Mouse (Mus musculus): ENCODE data around the gene Lmna. TPM values are rescaled to one million over a fixed set of nuclear protein-coding genes. Genes with fewer than 3 reads are reported as not detected.
A peak's percentile ranks its signal among the peaks of the same experiment; 100 is the strongest.

The Lmna gene
- total and polyA plus RNA-seq, 2 experiments from 2014 or later: 59.7 to 61.1 TPM

GRCm38 (mm10) chr3:88476403-88476802 is 33.4 kb downstream of the Lmna start:
- ATAC-seq: no peak
- Histone ChIP-seq H3K36me3 (ENCODE audit: insufficient read depth, low read length) (no peaks in the 10 kb centered on the region), H3K27me3 (ENCODE audit: insufficient read depth, low read length) (no peaks in the 10 kb centered on the region), H3K4me3 (ENCODE audit: low read length) (no peak overlapping the region), H3K9ac (replicated peaks; ENCODE audit: low read length) (no peak overlapping the region), H3K4me1 (ENCODE audit: insufficient read depth, low read length) (no peaks in the 10 kb centered on the region), H3K27ac (no peak overlapping the region), H3K9me3 (ENCODE audit: low read length) (no peaks in the 10 kb centered on the region), H3K4me2 (ENCODE audit: low read depth, low read length) (no peak overlapping the region)
- WGBS: 73% methylated on average over 6 of the region's 6 CpGs
- no peak for TF ChIP-seq CTCF (IDR thresholded peaks at IDR 0.05; ENCODE audit: low read depth)
- DNase-seq (ENCODE audit: low spot score): no peak

DNA sequence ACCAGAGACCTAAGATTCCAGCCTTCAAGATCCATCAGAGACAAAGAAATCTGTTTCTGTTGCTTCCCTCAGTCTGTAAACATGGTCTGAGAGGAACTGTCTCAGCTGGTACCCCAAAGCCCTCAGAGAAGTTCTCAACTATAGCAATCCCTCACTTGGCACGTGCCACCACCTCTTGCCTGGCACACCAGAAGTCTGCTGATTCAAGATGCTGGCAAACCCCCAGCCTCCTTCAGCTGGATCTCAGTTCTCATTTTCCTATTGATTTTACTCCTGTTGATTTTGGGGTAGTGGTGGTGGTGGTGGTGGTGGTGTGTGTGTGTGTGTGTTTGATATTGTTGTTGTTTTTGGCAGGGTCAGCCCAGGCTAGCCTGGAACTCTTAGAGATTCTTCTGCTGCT is 36.2 kb downstream of the Lmna start:
- no peak overlapping the region for H3K4me2 ChIP-seq (ENCODE audit: low read depth, low read length)
- no peak overlapping the region for H3K27ac ChIP-seq
- ATAC-seq (no peak), DNase-seq (ENCODE audit: low spot score) (no peak)
- WGBS: 44% methylated on average over 1 of the region's 1 CpGs
- H3K9ac ChIP-seq (replicated peaks; ENCODE audit: low read length): no peak overlapping the region
- H3K4me1 ChIP-seq (ENCODE audit: insufficient read depth, low read length): no peaks in the 10 kb centered on the region
- no peak overlapping the region for H3K4me3 ChIP-seq (ENCODE audit: low read length)
- no peaks in the 10 kb centered on the region for H3K27me3 ChIP-seq (ENCODE audit: insufficient read depth, low read length)
- H3K9me3 ChIP-seq (ENCODE audit: low read length): no peaks in the 10 kb centered on the region
- TF ChIP-seq CTCF (IDR thresholded peaks at IDR 0.05; ENCODE audit: low read depth): no peak
- H3K36me3 ChIP-seq (ENCODE audit: insufficient read depth, low read length): no peaks in the 10 kb centered on the region

GRCm38 (mm10) chr3:88473020-88473419 is 36.7 kb downstream of the Lmna start:
- H3K27ac ChIP-seq: no peak overlapping the region
- no peak for TF ChIP-seq CTCF (IDR thresholded peaks at IDR 0.05; ENCODE audit: low read depth)
- no peaks in the 10 kb centered on the region for H3K36me3 ChIP-seq (ENCODE audit: insufficient read depth, low read length)
- H3K9me3 ChIP-seq (ENCODE audit: low read length): no peaks in the 10 kb centered on the region
- 17% methylated on average over 5 of the region's 5 CpGs for WGBS
- no peak overlapping the region for H3K9ac ChIP-seq (replicated peaks; ENCODE audit: low read length)
- no peaks in the 10 kb centered on the region for H3K27me3 ChIP-seq (ENCODE audit: insufficient read depth, low read length)
- no peak overlapping the region for H3K4me3 ChIP-seq (ENCODE audit: low read length)
- DNase-seq (ENCODE audit: low spot score) (peak; percentile 55), ATAC-seq (no peak)
- no peaks in the 10 kb centered on the region for H3K4me1 ChIP-seq (ENCODE audit: insufficient read depth, low read length)
- H3K4me2 ChIP-seq (ENCODE audit: low read depth, low read length): no peak overlapping the region

DNA sequence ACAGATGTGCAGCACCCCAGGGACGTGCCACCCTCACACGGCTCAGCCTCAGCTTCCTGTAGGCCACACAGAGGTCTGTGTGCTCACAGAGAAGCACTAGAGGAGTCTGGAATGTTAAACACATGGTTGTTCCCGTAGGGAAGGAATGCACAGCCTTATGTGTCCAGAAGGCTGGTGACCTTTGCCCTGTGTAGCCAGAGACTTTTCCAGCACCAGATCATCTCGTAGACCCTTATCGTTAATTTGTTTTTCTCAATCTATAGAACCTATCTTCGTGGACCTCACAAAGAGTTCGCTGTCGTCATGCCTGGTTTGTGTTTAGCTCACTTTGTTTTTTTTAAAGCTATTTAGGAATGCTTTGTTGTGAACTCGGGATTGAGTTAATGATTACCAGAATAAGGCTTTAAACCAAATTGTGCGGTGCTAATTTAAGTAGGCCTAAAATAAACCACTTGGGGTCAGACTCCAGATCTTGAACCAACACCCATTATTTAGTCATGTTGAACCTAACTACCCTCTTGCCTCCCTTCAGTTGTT is 38.7 kb downstream of the Lmna start:
- no peak for ATAC-seq
- H3K36me3 ChIP-seq (ENCODE audit: insufficient read depth, low read length): no peaks in the 10 kb centered on the region
- no peak overlapping the region for H3K4me3 ChIP-seq (ENCODE audit: low read length)
- 65% methylated on average over 10 of the region's 10 CpGs for WGBS
- DNase-seq (ENCODE audit: low spot score): no peak
- TF ChIP-seq CTCF (IDR thresholded peaks at IDR 0.05; ENCODE audit: low read depth): no peak
- no peaks in the 10 kb centered on the region for H3K9me3 ChIP-seq (ENCODE audit: low read length)
- no peak overlapping the region for H3K4me2 ChIP-seq (ENCODE audit: low read depth, low read length)
- H3K27me3 ChIP-seq (ENCODE audit: insufficient read depth, low read length): no peaks in the 10 kb centered on the region
- no peak overlapping the region for H3K9ac ChIP-seq (replicated peaks; ENCODE audit: low read length)
- no peak overlapping the region for H3K27ac ChIP-seq
- H3K4me1 ChIP-seq (ENCODE audit: insufficient read depth, low read length): no peaks in the 10 kb centered on the region

DNA sequence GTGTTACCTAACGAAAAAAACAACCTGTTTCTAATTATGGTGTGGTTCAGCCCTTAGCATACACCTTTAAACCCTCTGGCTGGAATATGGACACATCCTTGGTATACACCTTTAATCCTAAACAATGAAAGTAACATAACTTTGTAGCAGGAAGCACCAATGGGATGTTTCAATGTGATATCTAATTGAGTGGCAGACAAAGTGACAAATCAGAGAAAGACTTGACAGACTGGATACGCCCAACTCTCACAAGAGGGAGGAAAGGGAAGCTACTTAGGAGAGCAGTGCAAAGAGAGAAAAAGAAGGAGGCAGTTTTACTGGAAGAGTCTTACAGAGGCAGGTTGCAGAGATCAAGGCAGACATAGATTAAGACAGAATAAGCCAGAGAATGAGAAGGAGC is 40.3 kb downstream of the Lmna start:
- Histone ChIP-seq H3K9ac (replicated peaks; ENCODE audit: low read length) (no peak overlapping the region), H3K9me3 (ENCODE audit: low read length) (no peaks in the 10 kb centered on the region), H3K4me1 (ENCODE audit: insufficient read depth, low read length) (no peaks in the 10 kb centered on the region), H3K27me3 (ENCODE audit: insufficient read depth, low read length) (no peaks in the 10 kb centered on the region), H3K4me3 (ENCODE audit: low read length) (no peak overlapping the region), H3K36me3 (ENCODE audit: insufficient read depth, low read length) (no peaks in the 10 kb centered on the region), H3K27ac (no peak overlapping the region), H3K4me2 (ENCODE audit: low read depth, low read length) (no peak overlapping the region)
- 89% methylated on average over 2 of the region's 2 CpGs for WGBS
- no peak for DNase-seq (ENCODE audit: low spot score)
- ATAC-seq: no peak
- no peak for TF ChIP-seq CTCF (IDR thresholded peaks at IDR 0.05; ENCODE audit: low read depth)

DNA sequence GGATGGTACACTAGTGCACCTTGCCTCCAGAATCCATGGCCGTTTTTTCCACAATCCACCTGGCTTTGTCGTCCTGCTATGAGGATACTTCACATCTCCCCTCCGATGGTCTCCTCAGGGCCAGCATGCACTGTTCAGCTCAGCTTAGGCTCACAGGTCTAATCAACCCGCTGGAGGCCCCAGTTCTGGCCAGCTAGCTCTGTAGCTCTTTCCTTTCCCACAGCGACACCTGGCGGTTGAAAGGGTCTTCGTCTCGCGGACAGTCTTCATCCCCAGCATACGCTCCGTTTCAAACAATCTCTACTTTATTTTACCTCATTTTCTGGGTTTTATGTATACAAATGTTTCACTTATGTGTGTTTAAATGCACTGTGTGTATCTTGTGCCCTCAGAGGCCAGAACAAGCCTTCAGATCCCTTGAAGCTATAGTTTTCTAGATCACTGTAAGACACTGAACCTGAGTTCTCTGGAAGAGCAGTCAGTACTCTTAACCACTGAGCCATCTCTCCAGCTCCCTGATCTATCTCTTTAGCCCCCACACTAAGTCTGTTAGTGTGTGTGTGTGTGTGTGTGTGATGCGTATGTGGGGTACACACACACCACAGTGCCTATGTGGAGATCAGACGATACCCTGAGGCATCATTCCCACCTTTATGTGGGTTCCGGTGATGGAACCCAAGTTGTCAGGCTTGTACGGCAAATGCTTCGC is 42.5 kb downstream of the Lmna start:
- peak; percentile 93 for TF ChIP-seq CTCF (IDR thresholded peaks at IDR 0.05; ENCODE audit: low read depth)
- WGBS: 30% methylated on average over 16 of the region's 16 CpGs
- H3K9ac ChIP-seq (replicated peaks; ENCODE audit: low read length): no peak overlapping the region

DNA sequence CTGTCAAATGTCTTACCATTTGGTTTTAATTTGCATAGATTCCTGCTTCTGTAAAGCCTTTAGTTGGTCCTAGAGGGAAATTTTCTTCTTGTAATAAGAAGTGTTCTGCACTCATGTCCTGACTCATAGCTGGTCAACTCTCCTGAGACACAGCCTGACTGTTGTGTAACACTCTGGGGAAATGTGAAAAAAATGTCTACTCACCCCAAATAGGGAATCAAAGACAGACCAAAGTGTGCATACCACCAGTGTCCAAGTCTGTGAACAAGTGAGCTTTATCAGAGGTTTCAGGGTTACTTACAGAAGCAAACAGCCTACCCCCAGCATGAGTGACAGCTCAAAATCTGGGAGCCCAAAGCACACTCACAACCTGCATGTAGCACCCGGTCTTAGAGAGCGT is 44.6 kb downstream of the Lmna start:
- ATAC-seq (no peak), DNase-seq (ENCODE audit: low spot score) (no peak)
- H3K27ac ChIP-seq: no peak overlapping the region
- no peak overlapping the region for H3K4me3 ChIP-seq (ENCODE audit: low read length)
- WGBS: 87% methylated on average over 2 of the region's 2 CpGs
- no peak overlapping the region for H3K4me2 ChIP-seq (ENCODE audit: low read depth, low read length)
- peaks cover 4% of the 10 kb centered on the region; the same call in 1 of the 2 replicates for H3K4me1 ChIP-seq (ENCODE audit: insufficient read depth, low read length)
- H3K9me3 ChIP-seq (ENCODE audit: low read length): no peaks in the 10 kb centered on the region
- no peaks in the 10 kb centered on the region for H3K36me3 ChIP-seq (ENCODE audit: insufficient read depth, low read length)
- H3K9ac ChIP-seq (replicated peaks; ENCODE audit: low read length): no peak overlapping the region
- TF ChIP-seq CTCF (IDR thresholded peaks at IDR 0.05; ENCODE audit: low read depth): no peak
- H3K27me3 ChIP-seq (ENCODE audit: insufficient read depth, low read length): no peaks in the 10 kb centered on the region

More for the DNA sequence above, 42.5 kb downstream of the Lmna start:
- Histone ChIP-seq H3K4me3 (ENCODE audit: low read length) (no peak overlapping the region), H3K9me3 (ENCODE audit: low read length) (no peaks in the 10 kb centered on the region), H3K27me3 (ENCODE audit: insufficient read depth, low read length) (no peaks in the 10 kb centered on the region), H3K36me3 (ENCODE audit: insufficient read depth, low read length) (no peaks in the 10 kb centered on the region), H3K27ac (no peak overlapping the region), H3K4me1 (ENCODE audit: insufficient read depth, low read length) (no peaks in the 10 kb centered on the region), H3K4me2 (ENCODE audit: low read depth, low read length) (no peak overlapping the region)
- ATAC-seq (peak; percentile 92), DNase-seq (ENCODE audit: low spot score) (peak; percentile 95)

Measured in hindbrain, postnatal 0 days (tissue).